Mouse (Mus musculus) neural tube, embryonic 14.5 days (tissue): ENCODE results near the gene Mael. TPM values are rescaled to one million over a fixed set of nuclear protein-coding genes. Genes with fewer than 3 reads are reported as not detected.

Experiments used
- ATAC-seq: fragments of 200-750 bp; cut with Nextera tagmentation; 2 replicates; pipeline ENCODE4 v1.8.0; 2017; ENCODE audit warnings: low read depth, mild to moderate bottlenecking, moderate TSS enrichment, moderate library complexity
- H3K27ac ChIP-seq: fragments of 300-500 bp; sonication (generic); 2 replicates; pipeline ENCODE4 v1.5.1; 2014; ENCODE audit warnings: low read depth, mild to moderate bottlenecking, control low read depth, low read length, moderate library complexity, mixed read lengths
- H3K27me3 ChIP-seq: fragments of 300-500 bp; sonication (generic); 2 replicates; pipeline ENCODE4 v1.6.1; 2014; ENCODE audit warnings: low read length; ENCODE audit not compliant: control insufficient read depth, insufficient read depth
- H3K36me3 ChIP-seq: fragments of 300-500 bp; sonication (generic); 2 replicates; pipeline ENCODE4 v1.6.1; 2014; ENCODE audit warnings: low read length, mixed read lengths; ENCODE audit not compliant: control insufficient read depth, insufficient read depth
- H3K4me1 ChIP-seq: fragments of 300-500 bp; sonication (generic); 2 replicates; pipeline ENCODE4 v1.6.1; 2014; ENCODE audit warnings: low read length; ENCODE audit not compliant: control insufficient read depth, insufficient read depth
- H3K4me2 ChIP-seq: fragments of 300-500 bp; sonication (generic); 2 replicates; pipeline ENCODE4 v1.6.1; 2014; ENCODE audit warnings: mild to moderate bottlenecking, low read depth, low read length, control low read depth
- H3K4me3 ChIP-seq: fragments of 300-500 bp; sonication (generic); 2 replicates; pipeline ENCODE4 v1.5.1; 2014; ENCODE audit warnings: low read depth, low read length, control low read depth, mixed read lengths
- H3K9ac ChIP-seq: fragments of 300-500 bp; sonication (generic); replicated peaks from 2 replicates; pipeline ENCODE4 v1.6.1; 2014; ENCODE audit warnings: low read depth, mild to moderate bottlenecking, control low read depth, low read length, mixed read lengths
- H3K9me3 ChIP-seq: fragments of 300-500 bp; sonication (generic); 2 replicates; pipeline ENCODE4 v1.6.1; 2016; ENCODE audit warnings: low read length; ENCODE audit not compliant: control insufficient read depth
- WGBS: fragments of 180-500 bp; shearing (Covaris S2); extraction: QIAGEN DNeasy Blood & Tissue Kit; methylation state at CpG from one replicate; pipeline ENCODE4 v1.1.7; 2014; 5-methylcytosine and 5-hydroxymethylcytosine counted together
- polyA plus RNA-seq: library from polyadenylated mRNA; unstranded; fragments of >200 nt; fragmentation: Nextera tagmentation; extraction: Ambion mirVana; gene quantifications from 2 replicates; pipeline ENCODE4 v1.2.1, GENCODE M21; 2014

Mael gene
- polyA plus RNA-seq, 1 experiment from 2014 or later, result not detected

DNA sequence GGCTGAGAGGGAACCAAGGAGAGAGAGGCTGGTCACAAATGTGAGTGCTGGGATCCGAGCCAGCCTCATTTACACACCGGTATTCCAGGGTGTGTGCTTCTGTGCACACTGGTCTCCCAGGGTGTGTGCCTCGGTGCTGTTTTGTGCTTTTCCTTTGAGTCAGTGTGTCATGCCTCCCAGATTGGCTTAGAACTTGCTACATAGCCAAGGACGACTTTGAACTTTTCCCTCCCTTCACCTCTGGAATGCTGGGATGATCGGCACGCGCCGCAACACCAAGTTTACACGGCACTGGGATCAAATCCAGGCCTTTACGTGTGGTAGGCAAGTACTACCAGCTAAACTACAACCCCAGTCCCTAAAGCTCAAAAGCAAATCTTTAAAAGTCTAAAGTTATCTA is 86.5 kb downstream of the Mael start:
- H3K4me3 ChIP-seq, result no peak overlapping the region
- no peak overlapping the region for H3K9ac ChIP-seq
- peaks cover 4% of the 10 kb centered on the region; the same call in 1 of the 2 replicates for H3K4me1 ChIP-seq
- no peak for ATAC-seq
- no peak overlapping the region for H3K27ac ChIP-seq
- H3K27me3 ChIP-seq, result peaks cover 9% of the 10 kb centered on the region; the same call in 1 of the 2 replicates
- WGBS, result 91% methylated on average over 10 of the region's 10 CpGs
- no peaks in the 10 kb centered on the region for H3K9me3 ChIP-seq
- H3K4me2 ChIP-seq, result no peak overlapping the region
- H3K36me3 ChIP-seq, result no peaks in the 10 kb centered on the region

DNA sequence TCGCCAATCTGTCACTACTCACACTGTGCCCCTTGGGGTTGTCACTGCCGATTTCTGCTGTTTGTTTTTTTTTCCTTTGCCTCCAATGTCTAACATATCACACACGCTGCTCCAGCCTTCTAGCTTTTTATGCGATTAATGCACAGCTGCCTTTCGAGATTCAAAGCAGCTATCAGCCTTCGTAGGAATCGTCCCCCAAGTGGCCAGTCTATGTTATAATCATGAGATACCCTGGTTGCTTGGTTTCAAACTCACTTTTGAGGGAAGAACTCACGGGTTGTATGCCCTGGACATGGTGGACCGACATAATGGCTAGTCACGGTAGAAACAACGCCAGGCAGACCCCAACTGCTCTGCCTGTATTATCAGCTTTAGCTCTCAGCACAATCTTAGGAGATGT is 87.2 kb downstream of the Mael start:
- Histone ChIP-seq H3K27me3 (peaks cover 9% of the 10 kb centered on the region; the same call in 1 of the 2 replicates), H3K9me3 (no peaks in the 10 kb centered on the region), H3K4me3 (no peak overlapping the region), H3K27ac (no peak overlapping the region), H3K9ac (no peak overlapping the region), H3K36me3 (no peaks in the 10 kb centered on the region), H3K4me2 (no peak overlapping the region), H3K4me1 (peaks cover 4% of the 10 kb centered on the region; the same call in 1 of the 2 replicates)
- ATAC-seq, result no peak
- 42% methylated on average over 11 of the region's 11 CpGs for WGBS

Other genes with a start within 250 kb of the Mael start
- gene Pou2f1, start 236.1 kb downstream of the Mael start, polyA plus RNA-seq, result 19.6 and 20.9 TPM in 2 replicates
- 0.54 and 1.6 TPM in 2 replicates for gene Dusp27, start 110.8 kb downstream of the Mael start, polyA plus RNA-seq
- not detected in 2 replicates for gene Gpa33, start 108.5 kb downstream of the Mael start, polyA plus RNA-seq
- 2.8 and 3.3 TPM in 2 replicates for gene Ildr2, start 15.4 kb upstream of the Mael start, polyA plus RNA-seq
- 83.6 and 84.0 TPM in 2 replicates for gene Tada1, start 140.3 kb upstream of the Mael start, polyA plus RNA-seq
- gene Pogk, start 171.1 kb upstream of the Mael start, polyA plus RNA-seq, result 40.2 and 49.1 TPM in 2 replicates